Mouse (Mus musculus): Measurements from ENCODE around the gene Spcs2.
"Not testable (repeated sequence)": the region's sequence is repeated elsewhere in the genome, so short reads cannot be mapped to it uniquely, and the experiment has no call there.

The Spcs2 gene

DNA sequence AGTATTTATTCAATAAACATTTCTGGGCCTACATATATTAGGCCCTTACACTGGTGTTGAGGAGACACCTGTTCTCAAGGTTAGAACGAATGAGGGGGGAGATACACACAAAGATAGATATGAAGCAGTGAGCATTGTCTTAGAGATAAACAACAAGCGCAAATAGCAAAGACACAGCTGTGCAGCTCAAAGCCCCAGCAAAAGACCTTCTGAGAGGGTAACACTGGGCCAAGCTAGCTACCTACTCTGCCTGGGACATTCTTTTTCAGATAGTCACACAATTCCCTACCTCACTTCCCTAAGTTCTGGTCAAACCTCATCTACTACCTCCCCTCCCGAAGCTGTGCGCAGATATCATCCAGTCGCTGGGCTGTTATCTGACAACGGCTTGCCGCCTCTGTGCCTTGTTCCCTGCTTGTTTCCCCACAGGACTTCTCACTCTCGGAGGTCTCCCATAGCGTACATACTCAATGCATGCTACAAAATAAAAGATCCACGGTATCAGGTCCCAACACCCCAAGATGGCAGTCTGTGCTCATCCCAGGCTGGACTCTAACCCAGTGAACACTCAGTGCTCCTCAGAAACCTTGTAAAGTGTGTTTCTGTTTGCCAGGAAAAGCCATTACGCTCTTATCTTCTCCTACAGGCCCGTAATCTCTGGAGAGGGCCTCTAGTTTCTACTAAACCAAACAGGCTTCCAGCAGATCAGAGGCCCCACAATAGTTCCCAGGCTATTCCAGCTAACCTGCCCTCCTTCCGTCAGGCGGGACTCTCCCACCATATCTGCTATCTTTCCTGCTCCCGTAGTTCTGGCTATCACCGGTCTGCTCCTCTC is 38.4 kb downstream of the Spcs2 start:
- in situ Hi-C loops (cut with MboI, MseI) = no loop called here

DNA sequence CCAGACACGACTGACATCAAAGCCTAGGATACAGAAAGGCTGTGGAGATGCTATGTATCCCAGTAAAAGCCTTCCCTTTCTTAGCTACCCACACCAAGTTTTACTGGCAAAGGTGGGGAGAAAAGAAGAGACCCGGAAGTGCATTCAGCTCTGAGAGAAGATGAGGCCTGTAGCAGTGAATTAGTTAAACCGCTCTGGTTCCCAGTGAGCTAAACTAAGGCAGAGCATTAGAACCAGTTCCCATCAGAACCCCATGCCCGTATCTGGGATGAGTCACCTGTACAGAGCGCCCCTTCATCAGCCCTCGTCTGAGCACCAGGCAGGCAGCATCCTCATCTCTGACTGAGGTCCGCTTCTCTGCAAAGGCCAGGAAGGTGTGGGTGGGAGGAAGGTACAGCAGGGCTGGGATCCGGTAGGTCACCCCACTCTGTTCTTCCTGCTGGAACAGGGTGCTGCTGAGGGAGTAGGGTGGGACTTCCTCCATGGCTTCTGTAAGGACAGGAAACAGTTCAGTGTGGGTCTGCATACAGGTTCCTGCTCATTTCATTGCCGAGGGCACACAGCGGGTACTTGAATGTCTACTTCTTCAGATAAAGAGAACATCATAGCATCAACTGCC is 40.1 kb downstream of the Spcs2 start:
- in situ Hi-C loops (cut with MboI, MseI) = no loop called here

DNA sequence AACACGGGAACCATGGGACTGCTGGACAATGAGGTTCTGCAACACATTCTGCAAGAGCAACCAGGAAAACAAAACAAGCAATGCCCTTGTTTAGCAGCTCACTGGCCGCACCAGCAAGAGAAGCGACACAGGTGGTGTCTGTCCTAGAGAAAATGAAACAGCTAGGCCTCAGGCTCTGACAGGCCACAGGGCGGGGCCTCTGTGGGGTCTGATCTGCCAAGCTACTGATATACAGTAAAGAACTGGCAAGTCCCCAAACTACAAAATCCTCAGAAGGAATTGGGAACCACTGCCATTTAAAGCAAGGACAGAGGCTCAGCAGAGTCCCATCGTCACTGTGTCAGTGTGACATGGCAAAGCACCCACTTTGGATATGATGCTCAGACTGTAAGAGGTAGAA is 40.8 kb downstream of the Spcs2 start:
- in situ Hi-C loops (cut with MboI, MseI) = no loop called here

DNA sequence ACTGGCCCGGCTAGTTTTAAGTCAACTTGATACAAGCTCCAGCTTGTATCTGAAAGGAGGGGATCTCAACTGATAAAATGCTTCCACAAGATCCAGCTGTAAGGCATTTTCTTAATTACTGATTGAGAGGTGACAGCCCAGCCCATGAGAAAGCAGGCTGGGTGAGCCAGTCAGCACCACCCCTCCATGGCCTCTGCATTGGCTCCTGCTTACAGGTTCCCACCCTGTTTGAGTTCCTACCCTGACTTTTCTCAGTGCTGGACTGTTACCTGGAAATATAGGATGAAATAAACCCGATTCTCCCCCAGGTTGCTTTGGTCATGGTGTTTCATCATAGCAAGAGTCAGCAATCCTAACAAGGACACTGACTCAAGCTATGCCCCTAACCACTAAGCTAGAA is 41.3 kb downstream of the Spcs2 start:
- in situ Hi-C loops (cut with MboI, MseI) = no loop called here

DNA sequence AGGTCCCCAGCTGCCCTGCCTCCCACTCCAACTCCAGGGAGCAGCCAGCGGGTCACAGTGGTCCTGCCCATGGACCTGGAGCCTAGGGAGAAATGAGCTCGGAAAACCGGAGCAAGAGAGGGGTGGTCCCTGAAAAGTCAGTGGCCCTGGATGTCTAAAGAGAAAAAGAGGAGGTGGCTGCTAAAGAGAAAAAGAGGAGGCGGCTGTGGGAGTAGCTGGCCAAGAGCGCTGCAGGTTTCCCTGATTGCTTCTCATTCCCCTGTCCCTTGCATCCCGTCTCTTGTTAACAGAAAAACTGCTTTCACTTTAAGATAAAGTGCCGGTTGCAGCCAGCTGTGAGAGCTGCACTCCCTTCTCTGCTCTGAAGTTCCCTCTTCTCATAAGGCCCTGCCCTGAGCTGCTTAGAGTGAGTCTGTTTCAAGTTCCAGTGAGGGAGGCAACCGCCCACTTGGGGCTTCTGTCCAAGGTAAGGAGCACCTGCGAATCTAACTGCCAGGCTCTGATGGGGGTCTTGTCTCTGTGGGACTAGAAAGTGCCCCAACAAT is 45.0 kb downstream of the Spcs2 start:
- in situ Hi-C loops (cut with MboI, MseI) = not testable (repeated sequence)

DNA sequence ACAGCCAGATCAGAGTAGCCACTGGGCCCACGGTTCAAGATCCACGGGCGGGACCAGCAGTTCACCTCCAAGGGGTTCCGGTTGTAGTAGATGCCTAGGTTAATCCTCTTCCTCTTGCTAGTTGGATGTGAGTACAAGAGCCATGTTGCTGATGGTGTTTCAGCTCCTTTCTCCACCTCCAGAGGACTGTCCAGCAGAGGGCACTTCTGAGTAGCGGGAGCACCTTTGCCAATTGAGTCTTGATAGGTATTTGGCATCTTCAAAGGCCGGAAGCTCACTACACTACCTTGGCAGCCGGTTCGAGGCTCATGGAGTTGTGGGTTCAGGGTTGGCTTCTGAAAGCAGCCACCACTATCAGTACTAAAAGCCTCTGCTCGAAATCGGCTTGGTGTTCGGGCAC is 49.9 kb downstream of the Spcs2 start:
- in situ Hi-C loops (cut with MboI, MseI) = loop anchor here (5.0 kb wide), 1 partner anchor 64 kb away; no protein-coding TSS in a partner anchor

DNA sequence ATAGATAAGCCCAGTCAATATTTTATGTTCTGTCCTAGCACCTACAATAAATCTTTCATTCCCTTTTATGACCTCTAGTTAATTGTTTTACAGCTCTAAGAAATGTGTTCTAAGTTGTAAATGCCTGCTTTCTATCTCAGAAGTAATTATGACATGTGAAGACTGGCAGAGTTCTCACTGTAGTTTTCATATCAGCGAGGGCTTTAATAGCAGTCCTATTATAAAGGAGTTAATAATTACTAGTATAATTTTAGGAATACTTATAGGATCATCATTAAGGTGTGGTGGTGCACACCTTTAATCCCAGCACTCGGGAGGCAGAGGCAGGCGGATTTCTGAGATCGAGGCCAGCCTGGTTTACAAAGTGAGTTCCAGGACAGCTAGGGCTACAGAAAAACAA is 51.6 kb downstream of the Spcs2 start:
- in situ Hi-C loops (cut with MboI, MseI) = loop anchor here (5.0 kb wide), 1 partner anchor 66 kb away; no protein-coding TSS in a partner anchor

DNA sequence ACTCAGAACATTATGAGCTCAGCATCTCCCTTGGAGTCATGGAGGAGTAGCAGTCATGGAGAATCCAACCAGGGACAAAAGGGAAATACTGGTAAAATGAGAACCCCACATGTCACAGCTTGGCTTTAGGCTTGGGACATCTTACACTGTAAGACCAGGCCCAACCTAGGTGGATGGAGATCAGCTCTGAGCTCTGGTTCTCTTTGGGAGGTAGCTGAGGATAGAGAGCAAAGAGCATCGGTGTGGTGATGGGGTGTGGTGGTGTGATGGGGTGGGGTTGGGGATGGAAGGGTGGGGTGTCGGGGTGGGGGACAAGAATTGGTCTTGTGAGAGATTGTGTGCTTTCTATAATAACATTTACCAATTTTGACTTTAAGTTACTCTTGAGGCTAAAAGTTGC is 52.4 kb downstream of the Spcs2 start:
- in situ Hi-C loops (cut with MboI, MseI) = loop anchor here (5.0 kb wide), 1 partner anchor 66 kb away; no protein-coding TSS in a partner anchor

DNA sequence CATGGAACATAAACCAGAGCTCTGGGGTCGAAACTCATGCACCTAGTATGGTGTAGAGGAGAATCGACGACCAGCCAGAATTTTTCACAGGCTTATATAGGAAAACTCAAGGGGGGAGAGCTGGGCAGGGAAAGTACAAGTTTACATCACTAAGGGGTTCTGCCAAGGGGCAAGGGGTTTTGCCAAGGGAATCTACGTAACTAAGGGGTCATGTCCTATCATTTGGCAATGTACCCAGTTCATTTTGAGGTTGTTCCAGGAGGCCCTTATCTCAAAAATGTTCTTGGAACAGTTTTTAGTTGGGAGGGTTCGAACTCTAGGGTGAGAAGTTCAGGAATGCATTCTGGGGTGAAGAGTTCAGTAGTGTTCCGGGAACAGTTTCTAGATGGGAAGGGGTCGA is 56.2 kb downstream of the Spcs2 start:
- in situ Hi-C loops (cut with MboI, MseI) = not testable (repeated sequence)

DNA sequence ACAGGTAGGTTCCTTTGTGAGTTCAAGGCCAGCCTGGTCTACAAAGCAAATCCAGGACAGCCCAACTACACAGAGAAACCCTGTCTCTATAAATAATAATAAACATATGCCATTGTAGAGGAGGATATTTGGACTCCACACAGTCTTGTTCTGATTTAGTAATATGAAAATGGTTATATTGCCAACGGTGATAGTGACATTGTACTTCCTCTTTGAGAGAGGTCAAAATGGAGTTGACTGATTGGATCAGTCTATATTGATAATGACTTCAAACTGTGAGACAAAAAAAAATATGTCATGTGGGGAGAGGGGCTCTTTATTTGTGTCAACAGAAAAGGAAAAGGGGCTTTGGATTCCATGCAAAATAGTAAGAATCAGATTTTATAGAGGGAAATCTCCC is 57.9 kb downstream of the Spcs2 start:
- in situ Hi-C loops (cut with MboI, MseI) = no loop called here

DNA sequence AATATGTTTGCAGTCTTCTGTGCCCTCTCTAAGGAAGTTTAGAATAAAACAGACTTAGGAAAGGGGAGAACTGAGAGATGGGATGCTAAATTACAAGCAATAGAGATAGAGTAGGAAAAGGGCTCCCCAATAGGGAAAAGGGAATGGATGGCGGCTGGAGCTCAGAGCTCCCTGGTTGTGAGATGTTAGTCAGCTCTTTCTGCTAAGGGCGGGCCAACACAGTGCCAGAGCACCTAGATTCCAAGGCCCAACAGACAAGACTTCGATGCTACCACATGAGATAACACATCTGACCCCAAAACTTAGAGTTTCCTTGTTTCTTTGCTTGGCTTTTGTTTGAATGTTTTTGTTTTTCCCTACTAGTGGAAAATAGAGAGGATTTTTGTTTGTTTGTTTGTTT is 59.2 kb downstream of the Spcs2 start:
- in situ Hi-C loops (cut with MboI, MseI) = not testable (repeated sequence)

DNA sequence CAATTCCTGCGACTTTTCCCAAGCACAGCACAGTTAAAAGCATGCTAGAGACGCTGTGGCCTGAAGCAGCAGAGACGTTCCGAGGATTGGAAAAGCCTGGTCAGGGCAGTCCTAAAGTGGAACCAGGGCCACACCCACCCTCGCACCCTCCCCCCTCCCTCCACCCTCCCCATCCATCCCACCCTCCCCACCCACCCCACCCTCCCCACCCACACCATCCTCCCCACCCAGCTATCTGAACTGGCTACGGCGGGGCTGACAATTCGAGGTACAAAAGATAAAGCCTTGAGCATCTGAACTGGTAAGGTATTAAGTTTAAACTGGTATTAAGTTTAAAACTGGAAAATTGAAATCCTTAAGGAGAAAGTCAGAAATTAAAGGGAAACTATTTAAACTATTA is 59.7 kb downstream of the Spcs2 start:
- in situ Hi-C loops (cut with MboI, MseI) = no loop called here

DNA sequence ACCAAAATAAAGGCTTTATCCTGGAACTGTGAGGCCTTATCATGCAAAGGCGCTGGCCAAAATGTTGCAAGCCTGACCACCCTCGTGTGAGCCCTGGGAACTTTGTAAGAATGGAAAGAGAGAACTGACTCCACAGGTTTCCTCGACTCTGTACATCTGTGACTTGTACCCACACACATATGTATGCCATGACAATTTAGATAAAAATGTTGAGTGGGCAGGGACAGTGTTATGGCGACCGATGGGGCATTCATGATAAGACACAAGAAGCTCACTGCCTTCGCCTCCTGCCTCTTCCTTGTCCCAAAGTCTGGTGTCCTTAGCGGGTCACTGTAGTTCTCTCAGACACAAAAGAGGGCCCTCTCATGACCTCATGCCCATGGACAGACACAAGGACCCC is 64.1 kb downstream of the Spcs2 start:
- in situ Hi-C loops (cut with MboI, MseI) = loop anchor here (5.0 kb wide), 3 partner anchors 137 to 297 kb away; no protein-coding TSS in a partner anchor

DNA sequence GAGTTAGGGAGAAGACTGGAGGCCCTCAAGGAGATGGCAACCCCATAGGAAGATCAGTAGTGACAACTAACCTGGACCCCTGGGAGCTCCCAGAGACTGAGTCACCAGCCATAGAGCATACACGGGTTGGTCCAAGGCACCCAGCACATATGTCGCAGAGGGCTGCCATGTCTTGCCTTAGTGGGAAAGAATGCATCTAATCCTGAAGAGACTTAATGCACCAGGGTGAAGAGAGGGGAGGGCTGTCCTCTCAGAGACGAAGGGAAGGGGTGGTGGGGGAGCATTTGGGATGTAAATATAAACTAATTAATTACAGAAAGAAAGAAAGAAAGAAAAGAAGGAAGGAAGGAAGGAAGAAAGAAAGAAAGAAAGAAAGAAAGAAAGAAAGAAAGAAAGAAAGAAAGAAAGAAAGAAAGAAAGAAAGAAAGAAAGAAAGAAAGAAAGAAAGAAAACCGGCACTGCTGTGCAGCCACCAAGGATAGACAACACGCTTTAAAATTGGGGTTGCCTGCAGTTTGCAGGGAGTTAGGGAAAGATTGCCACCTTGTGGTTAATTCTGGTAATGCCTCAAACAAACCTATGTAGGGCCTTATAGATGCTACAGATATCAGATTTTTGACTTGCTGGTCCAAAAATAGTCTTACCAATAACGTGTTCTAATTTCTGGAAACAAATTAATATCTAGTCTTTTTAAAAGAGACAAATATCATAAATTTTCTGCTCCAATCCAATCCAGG is 65.2 kb downstream of the Spcs2 start:
- in situ Hi-C loops (cut with MboI, MseI) = loop anchor here (5.0 kb wide), 3 partner anchors 136 to 296 kb away; no protein-coding TSS in a partner anchor

DNA sequence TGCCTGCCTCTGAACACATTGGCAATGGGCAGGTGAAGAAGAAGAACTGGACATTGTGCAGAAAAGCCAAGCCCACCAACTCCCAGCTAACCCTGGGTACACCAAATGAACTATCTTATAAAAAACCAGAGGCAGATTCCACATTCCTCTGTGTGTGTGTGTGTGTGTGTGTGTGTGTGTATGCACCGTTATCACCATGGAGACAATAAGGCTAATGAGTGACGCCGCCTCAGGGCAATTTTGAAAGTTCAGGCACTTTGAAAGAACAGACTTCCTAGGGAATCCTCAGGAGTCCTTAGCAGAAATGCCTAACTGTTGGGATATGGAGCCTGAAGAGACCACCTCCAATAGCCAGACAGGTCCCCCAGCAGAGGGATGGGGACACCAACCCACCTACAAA is 66.0 kb downstream of the Spcs2 start:
- in situ Hi-C loops (cut with MboI, MseI) = loop anchor here (5.0 kb wide), 3 partner anchors 135 to 295 kb away; no protein-coding TSS in a partner anchor

DNA sequence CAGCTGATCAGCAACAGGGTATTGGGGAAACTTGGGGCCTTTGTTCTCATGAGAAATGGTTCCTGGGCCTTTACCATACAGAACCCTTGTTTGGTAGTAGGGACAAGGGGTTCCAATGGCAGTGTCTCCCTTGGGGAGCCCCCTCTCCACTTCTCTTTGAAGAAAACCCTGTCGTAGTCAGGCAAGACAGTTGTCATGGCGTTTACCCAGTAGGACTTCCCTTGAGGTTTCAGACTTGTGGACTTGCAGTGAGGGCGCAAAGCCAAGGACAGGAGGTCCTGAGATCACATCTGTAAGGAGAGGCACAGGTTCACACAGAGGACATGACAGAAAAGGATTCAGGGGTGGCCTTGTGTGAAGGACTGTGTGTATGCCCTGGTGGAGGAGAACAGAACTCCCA is 66.8 kb downstream of the Spcs2 start:
- in situ Hi-C loops (cut with MboI, MseI) = loop anchor here (5.0 kb wide), 3 partner anchors 134 to 294 kb away; no protein-coding TSS in a partner anchor

DNA sequence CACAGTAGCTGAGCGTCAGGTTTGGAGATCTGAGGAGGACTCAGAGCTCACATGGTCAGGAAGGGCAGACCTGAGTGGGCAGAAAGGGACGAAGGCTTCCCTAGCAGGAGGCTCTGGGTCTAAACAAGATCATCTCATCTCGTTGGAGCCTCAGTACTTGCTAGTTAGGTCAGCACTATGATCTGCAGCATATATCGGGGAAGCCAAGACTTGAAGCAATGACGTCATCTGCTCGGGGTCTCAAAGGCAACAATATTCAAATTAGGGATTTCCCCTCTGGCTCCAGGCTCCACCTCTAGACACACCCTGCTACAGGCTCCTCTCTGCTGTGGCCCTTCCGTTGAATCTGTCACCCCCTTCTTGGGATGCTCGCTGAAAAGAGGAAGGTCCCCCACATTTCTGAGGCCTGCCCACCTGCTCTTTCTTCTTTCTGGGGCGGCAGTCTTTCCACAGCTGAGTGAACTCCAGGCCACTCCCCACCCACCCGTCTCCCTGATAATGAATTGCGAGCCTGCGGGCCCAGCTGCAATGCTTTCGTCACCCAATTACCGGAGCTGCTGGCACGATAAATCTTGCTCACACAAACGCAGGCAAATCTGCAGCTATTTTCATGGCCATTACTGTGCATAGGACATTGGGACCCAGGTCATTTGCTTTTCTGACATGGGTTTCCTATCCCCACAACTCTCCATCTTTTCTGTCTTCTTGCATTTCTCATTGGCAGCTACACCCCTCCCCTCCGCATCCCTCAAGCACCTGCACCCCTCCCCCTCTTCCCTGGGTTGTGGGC is 67.9 kb downstream of the Spcs2 start:
- in situ Hi-C loops (cut with MboI, MseI) = loop anchor here (5.0 kb wide), 3 partner anchors 133 to 293 kb away; no protein-coding TSS in a partner anchor

DNA sequence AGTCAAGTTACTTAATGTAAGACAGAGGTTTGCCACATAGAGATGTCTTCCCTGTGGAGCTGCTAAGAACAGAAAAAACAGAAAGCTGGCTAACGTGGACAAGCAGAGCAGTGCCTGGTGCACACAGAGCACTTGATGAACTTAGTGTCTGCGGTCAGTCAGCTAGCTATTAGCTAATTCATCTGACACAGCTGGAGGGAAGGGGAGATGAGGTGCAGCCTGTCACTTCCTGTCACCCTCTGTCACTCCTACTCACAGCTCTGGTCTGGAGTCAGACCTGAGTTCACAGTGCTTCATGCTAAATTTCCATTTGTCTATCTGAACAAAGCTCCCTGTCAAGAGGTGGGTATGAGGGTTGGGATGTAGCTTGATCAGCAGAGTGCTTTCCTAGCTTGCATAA is 69.2 kb downstream of the Spcs2 start:
- in situ Hi-C loops (cut with MboI, MseI) = no loop called here

DNA sequence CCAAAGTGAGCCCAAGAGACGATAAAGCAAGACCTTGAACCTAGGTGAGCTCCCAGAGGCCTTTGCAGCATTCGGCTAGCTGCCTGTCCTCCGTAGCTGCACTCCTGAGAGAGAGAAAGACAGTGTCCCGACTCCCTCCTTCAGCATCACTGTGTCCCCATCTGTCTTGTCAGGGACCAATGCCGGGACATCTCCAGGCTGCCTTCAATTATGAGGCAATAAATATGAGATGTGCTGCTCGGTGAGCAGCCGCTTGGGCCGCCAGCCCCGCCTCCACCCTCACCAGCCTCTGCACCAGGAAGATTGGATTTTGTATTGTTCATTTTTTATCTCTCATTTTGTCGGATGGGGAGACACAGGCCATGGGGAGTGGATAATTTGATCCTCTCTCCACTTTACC is 72.4 kb downstream of the Spcs2 start:
- in situ Hi-C loops (cut with MboI, MseI) = no loop called here

DNA sequence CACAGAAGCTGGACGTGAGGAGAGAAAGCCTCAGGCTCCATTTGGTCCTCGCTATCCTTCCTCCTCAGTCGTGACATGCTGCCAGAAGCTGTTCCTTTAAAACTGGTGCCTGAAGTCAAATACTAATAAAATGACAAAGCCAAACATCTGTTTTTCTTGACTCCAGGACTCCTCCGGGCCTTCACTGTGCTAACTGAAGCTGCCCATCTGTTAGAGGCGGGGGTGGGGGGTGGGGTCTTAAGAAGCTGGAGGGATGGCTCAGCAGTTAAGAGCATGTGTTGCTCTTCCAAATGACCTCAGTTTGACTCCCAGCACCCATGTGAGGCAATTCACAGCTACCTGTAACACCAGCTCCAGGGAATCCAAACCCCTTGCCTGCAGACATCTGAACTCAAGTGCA is 74.7 kb downstream of the Spcs2 start:
- in situ Hi-C loops (cut with MboI, MseI) = no loop called here

DNA sequence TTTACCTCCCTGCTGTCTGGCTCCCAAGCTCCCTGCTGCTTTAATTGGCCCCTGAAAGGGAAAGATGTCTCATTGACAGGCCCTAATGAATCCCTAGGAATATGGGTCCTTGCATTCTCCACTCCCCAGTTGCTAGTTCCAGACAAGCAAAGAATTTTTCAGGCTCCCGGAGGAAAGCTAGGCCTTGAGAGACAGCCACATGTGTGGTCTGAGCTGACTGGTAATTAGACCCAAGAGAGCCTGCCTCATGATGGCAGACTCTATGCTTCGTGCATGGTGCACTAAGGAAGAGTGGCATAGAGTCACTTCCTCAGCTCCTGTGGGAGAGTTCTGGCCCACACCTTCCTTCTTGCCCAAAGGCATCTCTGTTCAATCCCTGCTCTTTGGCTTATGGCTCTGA is 75.3 kb downstream of the Spcs2 start:
- in situ Hi-C loops (cut with MboI, MseI) = no loop called here
